Mouse (Mus musculus) ES-E14 (cell line): ENCODE results near the gene Flywch2.

Experiments used
- CHD2 ChIP-seq: IDR thresholded peaks from 2 replicates; pipeline ENCODE4 v1.6.1; 2014; ENCODE audit warnings: mild to moderate bottlenecking, low read depth, low read length, inconsistent platforms
- ZC3H11A ChIP-seq: IDR thresholded peaks from 2 replicates; pipeline ENCODE4 v1.6.1; 2012; ENCODE audit warnings: low read depth, mild to moderate bottlenecking, inconsistent platforms, low read length, borderline replicate concordance
- ZNF384 ChIP-seq: IDR thresholded peaks from 2 replicates; pipeline ENCODE4 v1.6.1; 2012; ENCODE audit warnings: low read depth, low read length, inconsistent platforms

DNA sequence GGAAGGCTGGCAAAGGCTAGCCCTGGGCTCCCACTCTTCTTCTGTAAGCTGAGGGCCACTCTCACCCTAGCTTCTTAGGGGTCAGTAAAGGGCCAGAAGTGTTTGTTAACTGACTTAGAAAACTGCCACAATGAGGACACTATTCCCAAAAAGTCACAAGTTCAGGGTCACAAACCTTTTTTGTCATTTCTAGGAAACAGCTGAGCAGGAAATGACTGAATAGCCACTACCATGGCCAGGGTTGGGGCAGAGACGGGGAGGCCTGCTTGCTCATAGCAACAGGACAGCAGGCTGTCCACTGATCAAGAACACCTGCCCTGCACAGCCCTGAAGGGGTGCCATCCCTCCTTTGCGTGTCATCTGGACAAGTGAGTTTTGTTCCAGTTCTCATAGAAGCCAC is 8.7 kb downstream of the Flywch2 start:
- no peak for TF ChIP-seq ZC3H11A
- TF ChIP-seq ZNF384 = no peak
- TF ChIP-seq CHD2 = no peak
